Mouse (Mus musculus) intestine, embryonic 15.5 days (tissue): ENCODE measurements at regions not wholly inside any gene's neighbourhood (a gene's known extent, or its start where the extent isn't known, plus 50 kb on each side); places are given as distances from the start of the nearest gene placed in this dataset.

ENCODE experiments used
- ATAC-seq: fragments of 200-750 bp; cut with Nextera tagmentation; 2 replicates; pipeline ENCODE4 v1.8.0; 2017; ENCODE audit warnings: moderate TSS enrichment, moderate library complexity
- H3K27ac ChIP-seq: fragments of 300-500 bp; sonication (generic); 2 replicates; pipeline ENCODE4 v1.5.1; 2015; ENCODE audit warnings: mild to moderate bottlenecking, inconsistent platforms
- H3K27me3 ChIP-seq: fragments of 300-500 bp; sonication (generic); replicated peaks from 2 replicates; pipeline ENCODE4 v1.6.1; 2015; ENCODE audit warnings: inconsistent platforms
- H3K36me3 ChIP-seq: fragments of 300-500 bp; sonication (generic); 2 replicates; pipeline ENCODE4 v1.6.1; 2015; ENCODE audit warnings: inconsistent platforms
- H3K4me1 ChIP-seq: fragments of 300-500 bp; sonication (generic); replicated peaks from 2 replicates; pipeline ENCODE4 v1.6.1; 2015; ENCODE audit warnings: inconsistent platforms
- H3K4me2 ChIP-seq: fragments of 300-500 bp; sonication (generic); replicated peaks from 2 replicates; pipeline ENCODE4 v1.6.1; 2015; ENCODE audit warnings: mild to moderate bottlenecking, inconsistent platforms
- H3K4me3 ChIP-seq: fragments of 300-500 bp; sonication (generic); replicated peaks from 2 replicates; pipeline ENCODE4 v1.5.1; 2015; ENCODE audit warnings: inconsistent platforms
- H3K9ac ChIP-seq: fragments of 300-500 bp; sonication (generic); 2 replicates; pipeline ENCODE4 v1.6.1; 2015; ENCODE audit warnings: inconsistent platforms
- H3K9me3 ChIP-seq: fragments of 300-500 bp; sonication (generic); 2 replicates; pipeline ENCODE4 v1.6.1; 2016; ENCODE audit warnings: inconsistent platforms
- WGBS: fragments of 180-500 bp; shearing (Covaris S2); methylation state at CpG from one replicate; pipeline ENCODE4 v1.1.7; 2015; 5-methylcytosine and 5-hydroxymethylcytosine counted together

DNA sequence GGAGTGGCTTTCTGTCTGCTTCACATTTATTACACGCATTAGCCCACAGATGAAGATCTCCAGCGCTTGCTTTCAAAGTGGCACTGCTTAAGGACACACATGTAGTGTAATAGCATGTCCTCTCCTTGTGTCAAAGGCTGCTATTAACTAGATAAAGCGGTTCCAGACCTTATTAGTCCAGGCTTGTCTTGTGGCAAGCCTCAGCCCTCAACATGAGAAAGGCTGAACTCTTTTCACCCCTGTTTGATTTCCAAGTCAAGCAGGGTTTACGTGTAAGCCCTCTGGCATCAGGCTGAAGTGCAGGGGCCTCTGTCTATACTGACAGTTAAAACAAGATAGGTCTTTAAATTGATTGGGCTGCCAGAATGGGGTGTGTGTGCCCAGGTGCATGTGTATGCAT lies 403.7 kb upstream of the Adamts16 start:
- H3K27me3 ChIP-seq: no peaks in the 10 kb centered on the region
- no peaks in the 10 kb centered on the region for H3K4me1 ChIP-seq
- H3K9ac ChIP-seq: no peak overlapping the region
- 78% methylated on average over 4 of the region's 4 CpGs for WGBS
- no peak overlapping the region for H3K4me3 ChIP-seq
- no peaks in the 10 kb centered on the region for H3K36me3 ChIP-seq
- no peaks in the 10 kb centered on the region for H3K9me3 ChIP-seq
- H3K27ac ChIP-seq: no peak overlapping the region
- no peak overlapping the region for H3K4me2 ChIP-seq
- no peak for ATAC-seq

GRCm38 (mm10) chr13:71239782-71240181 lies 398.2 kb upstream of the Adamts16 start:
- Histone ChIP-seq H3K4me1 (no peaks in the 10 kb centered on the region), H3K4me2 (no peak overlapping the region), H3K9me3 (no peaks in the 10 kb centered on the region), H3K27ac (no peak overlapping the region), H3K9ac (no peak overlapping the region), H3K27me3 (no peaks in the 10 kb centered on the region), H3K36me3 (no peaks in the 10 kb centered on the region), H3K4me3 (no peak overlapping the region)
- WGBS: 79% methylated on average over 4 of the region's 4 CpGs
- ATAC-seq: no peak

GRCm38 (mm10) chr13:71235338-71235737 lies 393.7 kb upstream of the Adamts16 start:
- H3K9ac ChIP-seq: no peak overlapping the region
- no peaks in the 10 kb centered on the region for H3K27me3 ChIP-seq
- no peaks in the 10 kb centered on the region for H3K9me3 ChIP-seq
- H3K4me1 ChIP-seq: no peaks in the 10 kb centered on the region
- no peak for ATAC-seq
- H3K4me2 ChIP-seq: no peak overlapping the region
- WGBS: 89% methylated on average over 4 of the region's 4 CpGs
- H3K36me3 ChIP-seq: no peaks in the 10 kb centered on the region
- H3K4me3 ChIP-seq: no peak overlapping the region
- no peak overlapping the region for H3K27ac ChIP-seq

GRCm38 (mm10) chr13:71231182-71231581 lies 389.6 kb upstream of the Adamts16 start:
- H3K9me3 ChIP-seq: no peaks in the 10 kb centered on the region
- no peak overlapping the region for H3K4me3 ChIP-seq
- 70% methylated on average over 5 of the region's 5 CpGs for WGBS
- H3K4me2 ChIP-seq: no peak overlapping the region
- ATAC-seq: no peak
- no peaks in the 10 kb centered on the region for H3K4me1 ChIP-seq
- no peaks in the 10 kb centered on the region for H3K36me3 ChIP-seq
- no peak overlapping the region for H3K27ac ChIP-seq
- H3K27me3 ChIP-seq: no peaks in the 10 kb centered on the region
- no peak overlapping the region for H3K9ac ChIP-seq

DNA sequence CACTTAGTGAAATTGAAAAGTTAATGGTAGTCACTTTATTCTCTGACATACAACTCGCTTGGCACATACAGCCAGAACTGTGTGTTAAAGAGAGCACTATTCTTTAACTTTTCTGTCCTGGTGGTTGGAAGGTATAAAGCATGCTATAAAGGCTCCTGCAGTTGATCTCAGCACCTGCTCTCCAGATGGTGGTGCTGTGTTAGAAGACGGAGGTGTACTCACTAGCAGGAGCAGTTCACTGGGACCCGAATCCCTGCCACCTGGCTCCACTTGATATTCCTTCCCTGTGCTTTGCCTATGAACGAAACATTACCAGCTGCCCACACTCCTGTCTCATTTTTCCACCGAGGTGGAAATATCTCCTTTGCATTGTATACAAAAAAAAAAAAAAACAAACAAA lies 373.2 kb upstream of the Adamts16 start:
- no peak overlapping the region for H3K4me2 ChIP-seq
- H3K4me3 ChIP-seq: no peak overlapping the region
- H3K27me3 ChIP-seq: no peaks in the 10 kb centered on the region
- 53% methylated on average over 5 of the region's 5 CpGs for WGBS
- H3K27ac ChIP-seq: no peak overlapping the region
- ATAC-seq: no peak
- H3K4me1 ChIP-seq: no peaks in the 10 kb centered on the region
- H3K36me3 ChIP-seq: no peaks in the 10 kb centered on the region
- no peaks in the 10 kb centered on the region for H3K9me3 ChIP-seq
- no peak overlapping the region for H3K9ac ChIP-seq

DNA sequence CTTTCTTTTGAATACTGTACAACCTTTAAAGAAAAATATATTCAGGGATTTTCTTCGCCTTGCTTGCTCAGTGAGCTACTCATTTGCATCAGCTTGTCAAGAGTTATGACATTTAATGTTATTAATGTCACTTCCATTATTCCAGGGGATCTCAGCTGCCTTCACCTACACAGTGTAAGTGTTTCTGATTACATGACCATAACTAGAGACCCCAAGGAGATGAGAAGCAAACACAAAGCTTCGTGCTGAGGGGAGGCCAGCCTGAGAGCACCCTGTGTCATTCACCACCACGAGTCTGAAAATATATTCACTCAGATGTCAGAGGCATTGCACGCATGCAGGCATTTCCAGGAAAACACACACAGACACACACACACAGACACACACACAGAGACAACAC lies 369.8 kb upstream of the Adamts16 start:
- Histone ChIP-seq H3K9me3 (no peaks in the 10 kb centered on the region), H3K27ac (no peak overlapping the region), H3K27me3 (no peaks in the 10 kb centered on the region), H3K9ac (no peak overlapping the region), H3K4me2 (no peak overlapping the region), H3K4me1 (no peaks in the 10 kb centered on the region), H3K36me3 (no peaks in the 10 kb centered on the region), H3K4me3 (no peak overlapping the region)
- ATAC-seq: no peak
- WGBS: 60% methylated on average over 4 of the region's 4 CpGs

DNA sequence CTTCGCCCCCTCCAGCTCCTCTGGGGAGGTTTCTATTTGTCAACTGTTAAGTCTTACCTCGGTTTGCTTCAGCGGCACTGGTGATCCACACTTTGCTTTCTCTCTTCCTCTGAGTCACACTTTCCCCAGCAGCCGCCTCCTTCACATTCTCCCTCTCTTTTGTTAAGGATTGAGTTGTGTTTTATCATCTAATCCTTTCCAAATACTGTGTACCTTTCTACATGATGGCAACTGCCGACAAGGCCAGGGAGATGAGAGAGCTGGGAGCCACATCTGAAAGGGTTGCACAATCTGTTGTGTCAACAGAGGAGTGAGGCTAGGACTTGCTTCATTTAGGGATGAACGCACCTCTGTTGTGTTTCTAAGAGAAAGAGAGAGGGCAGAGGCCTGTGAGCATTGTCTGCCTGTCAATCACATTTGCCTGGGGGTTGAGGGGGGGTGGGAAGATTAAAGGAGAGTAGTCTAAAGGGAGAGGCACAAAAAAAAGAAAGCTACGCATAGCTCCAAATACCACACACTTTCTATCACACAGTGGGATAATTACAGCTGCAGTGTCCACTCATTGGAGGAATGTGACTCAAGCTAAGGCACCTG lies 369.1 kb upstream of the Adamts16 start:
- no peak for ATAC-seq
- no peaks in the 10 kb centered on the region for H3K4me1 ChIP-seq
- H3K27me3 ChIP-seq: no peaks in the 10 kb centered on the region
- H3K27ac ChIP-seq: no peak overlapping the region
- no peaks in the 10 kb centered on the region for H3K36me3 ChIP-seq
- no peak overlapping the region for H3K4me3 ChIP-seq
- no peak overlapping the region for H3K9ac ChIP-seq
- H3K4me2 ChIP-seq: no peak overlapping the region
- 50% methylated on average over 7 of the region's 7 CpGs for WGBS
- no peaks in the 10 kb centered on the region for H3K9me3 ChIP-seq

- H3K36me3 ChIP-seq: no peaks in the 10 kb centered on the region
- WGBS: 47% methylated on average over 3 of the region's 3 CpGs
Observed at GRCm38 (mm10) chr13:71205708-71206107, 364.1 kb upstream of the Adamts16 start.

GRCm38 (mm10) chr13:71200656-71201055 lies 359.0 kb upstream of the Adamts16 start:
- Histone ChIP-seq H3K9ac (no peak overlapping the region), H3K27ac (no peak overlapping the region), H3K4me2 (no peak overlapping the region), H3K4me3 (no peak overlapping the region), H3K36me3 (no peaks in the 10 kb centered on the region), H3K9me3 (no peaks in the 10 kb centered on the region), H3K27me3 (no peaks in the 10 kb centered on the region), H3K4me1 (no peaks in the 10 kb centered on the region)
- WGBS: 48% methylated on average over 3 of the region's 3 CpGs
- no peak for ATAC-seq

More at GRCm38 (mm10) chr13:71205708-71206107, 364.1 kb upstream of the Adamts16 start:
- Histone ChIP-seq H3K9ac (no peak overlapping the region), H3K27me3 (no peaks in the 10 kb centered on the region), H3K4me2 (no peak overlapping the region), H3K9me3 (no peaks in the 10 kb centered on the region), H3K4me3 (no peak overlapping the region), H3K4me1 (no peaks in the 10 kb centered on the region), H3K27ac (no peak overlapping the region)
- ATAC-seq: no peak

GRCm38 (mm10) chr13:71195675-71196074 lies 354.1 kb upstream of the Adamts16 start:
- no peak overlapping the region for H3K4me2 ChIP-seq
- H3K36me3 ChIP-seq: no peaks in the 10 kb centered on the region
- no peak overlapping the region for H3K4me3 ChIP-seq
- H3K9me3 ChIP-seq: no peaks in the 10 kb centered on the region
- no peak overlapping the region for H3K9ac ChIP-seq
- H3K27me3 ChIP-seq: no peaks in the 10 kb centered on the region
- 89% methylated on average over 4 of the region's 4 CpGs for WGBS
- H3K4me1 ChIP-seq: no peaks in the 10 kb centered on the region
- no peak for ATAC-seq
- H3K27ac ChIP-seq: no peak overlapping the region

GRCm38 (mm10) chr13:71184500-71184899 lies 342.9 kb upstream of the Adamts16 start:
- 77% methylated on average over 4 of the region's 4 CpGs for WGBS
- H3K4me2 ChIP-seq: no peak overlapping the region
- H3K36me3 ChIP-seq: no peaks in the 10 kb centered on the region
- no peaks in the 10 kb centered on the region for H3K4me1 ChIP-seq
- no peak overlapping the region for H3K9ac ChIP-seq
- no peak overlapping the region for H3K27ac ChIP-seq
- no peak for ATAC-seq
- H3K9me3 ChIP-seq: no peaks in the 10 kb centered on the region
- H3K4me3 ChIP-seq: no peak overlapping the region
- no peaks in the 10 kb centered on the region for H3K27me3 ChIP-seq

DNA sequence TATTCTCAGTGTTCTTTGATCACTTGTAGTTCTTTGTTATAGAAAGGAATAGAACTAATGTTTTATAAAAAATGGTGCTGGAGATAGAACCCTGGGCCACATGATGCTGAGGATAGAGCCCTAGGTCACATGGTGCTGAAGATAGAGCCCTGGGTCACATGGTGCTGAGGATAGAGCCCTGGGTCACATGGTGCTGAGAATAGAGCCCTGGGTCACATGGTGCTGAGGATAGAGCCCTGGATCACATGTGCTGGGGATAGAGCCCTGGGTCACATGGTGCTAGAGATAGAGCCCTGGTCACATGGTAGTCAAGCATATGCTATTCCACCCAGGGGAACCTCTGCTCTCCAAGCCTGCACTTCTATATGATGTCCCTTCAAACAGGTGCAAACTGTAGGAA lies 337.5 kb upstream of the Adamts16 start:
- no peak overlapping the region for H3K4me3 ChIP-seq
- H3K4me1 ChIP-seq: no peaks in the 10 kb centered on the region
- H3K36me3 ChIP-seq: no peaks in the 10 kb centered on the region
- no peak overlapping the region for H3K9ac ChIP-seq
- no peak overlapping the region for H3K4me2 ChIP-seq
- no peak for ATAC-seq
- H3K27me3 ChIP-seq: no peaks in the 10 kb centered on the region
- H3K27ac ChIP-seq: no peak overlapping the region
- no peaks in the 10 kb centered on the region for H3K9me3 ChIP-seq

GRCm38 (mm10) chr13:71174335-71174734 lies 332.7 kb upstream of the Adamts16 start:
- H3K27me3 ChIP-seq: no peaks in the 10 kb centered on the region
- no peak overlapping the region for H3K27ac ChIP-seq
- no peaks in the 10 kb centered on the region for H3K9me3 ChIP-seq
- no peak for ATAC-seq
- H3K9ac ChIP-seq: no peak overlapping the region
- H3K36me3 ChIP-seq: no peaks in the 10 kb centered on the region
- H3K4me1 ChIP-seq: no peaks in the 10 kb centered on the region
- no peak overlapping the region for H3K4me2 ChIP-seq
- no peak overlapping the region for H3K4me3 ChIP-seq
